Mouse (Mus musculus) erythroblast, embryonic 14.5 days (primary cell): ENCODE measurements around the gene Pum1. TPM values are rescaled to one million over a fixed set of nuclear protein-coding genes. Genes with fewer than 3 reads are reported as not detected.
A peak's percentile ranks its signal among the peaks of the same experiment; 100 is the strongest.

Experiments used
- H3K27me3 ChIP-seq: 2 replicates; pipeline ENCODE4 v1.6.1; 2012; ENCODE audit warnings: inconsistent platforms; ENCODE audit not compliant: control insufficient read depth
- H3K36me3 ChIP-seq: 2 replicates; pipeline ENCODE4 v1.6.1; 2012; ENCODE audit warnings: mild to moderate bottlenecking, inconsistent platforms; ENCODE audit not compliant: control insufficient read depth
- H3K4me1 ChIP-seq: 2 replicates; pipeline ENCODE4 v1.6.1; 2012; ENCODE audit warnings: inconsistent platforms; ENCODE audit not compliant: control insufficient read depth
- H3K4me3 ChIP-seq: replicated peaks from 2 replicates; pipeline ENCODE3; 2012; ENCODE audit warnings: moderate library complexity, mild to moderate bottlenecking, inconsistent platforms
- H3K9me3 ChIP-seq: 2 replicates; pipeline ENCODE4 v1.6.1; 2012; ENCODE audit warnings: low read length, inconsistent platforms, mixed read lengths; ENCODE audit not compliant: control insufficient read depth
- GATA1 ChIP-seq: IDR thresholded peaks from 2 replicates; pipeline ENCODE4 v1.6.1; 2012; ENCODE audit warnings: low read length, inconsistent platforms, mixed read lengths
- TAL1 ChIP-seq: IDR thresholded peaks from 3 replicates; pipeline ENCODE4 v1.6.1; 2012; ENCODE audit warnings: low read length, inconsistent platforms, mixed read lengths
- polyA plus RNA-seq: library from polyadenylated mRNA; stranded (reverse); fragments of >175 nt; gene quantifications from 2 replicates; pipeline ENCODE4 v1.2.3, GENCODE M21; 2012

The Pum1 gene
- polyA plus RNA-seq, 1 experiment, result 3.1 TPM

DNA sequence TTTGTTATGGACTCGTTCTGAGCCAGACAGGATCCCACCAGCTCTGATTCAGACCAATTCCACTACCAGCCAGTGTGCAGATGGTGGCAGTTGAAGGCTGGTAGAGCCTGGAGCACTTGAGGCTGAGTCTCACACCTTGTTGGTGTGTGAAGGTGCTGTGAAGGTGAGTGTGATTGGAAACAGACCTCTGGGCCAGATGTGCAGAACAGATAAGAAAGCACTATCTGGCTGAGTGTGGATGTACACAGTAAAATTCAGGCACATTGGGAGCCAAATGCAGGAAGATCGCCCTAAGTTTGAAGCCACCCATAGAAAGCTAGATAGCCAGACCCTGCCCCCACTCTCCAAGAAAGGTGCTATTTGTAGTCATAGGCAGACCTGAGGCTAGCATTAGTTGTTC, 103.3 kb downstream of the Pum1 start:
- Histone ChIP-seq H3K27me3 (no peaks in the 10 kb centered on the region), H3K9me3 (no peaks in the 10 kb centered on the region), H3K4me1 (peaks cover 12% of the 10 kb centered on the region), H3K36me3 (peaks cover 98% of the 10 kb centered on the region), H3K4me3 (no peak overlapping the region)
- TF ChIP-seq GATA1 (peak; percentile 75), TAL1 (no peak)

GRCm38 (mm10) chr4:130766926-130767325, 103.8 kb downstream of the Pum1 start:
- Histone ChIP-seq H3K4me1 (peaks cover 12% of the 10 kb centered on the region), H3K27me3 (no peaks in the 10 kb centered on the region), H3K9me3 (no peaks in the 10 kb centered on the region), H3K36me3 (peaks cover 98% of the 10 kb centered on the region), H3K4me3 (no peak overlapping the region)
- TF ChIP-seq TAL1, result no peak
- no peak for TF ChIP-seq GATA1

- Histone ChIP-seq H3K4me3 (no peak overlapping the region), H3K9me3 (no peaks in the 10 kb centered on the region), H3K36me3 (peaks cover 99% of the 10 kb centered on the region), H3K27me3 (no peaks in the 10 kb centered on the region), H3K4me1 (no peaks in the 10 kb centered on the region)
- no peak for TF ChIP-seq GATA1
- no peak for TF ChIP-seq TAL1
Observed at GRCm38 (mm10) chr4:130773899-130774298, 110.8 kb downstream of the Pum1 start.

DNA sequence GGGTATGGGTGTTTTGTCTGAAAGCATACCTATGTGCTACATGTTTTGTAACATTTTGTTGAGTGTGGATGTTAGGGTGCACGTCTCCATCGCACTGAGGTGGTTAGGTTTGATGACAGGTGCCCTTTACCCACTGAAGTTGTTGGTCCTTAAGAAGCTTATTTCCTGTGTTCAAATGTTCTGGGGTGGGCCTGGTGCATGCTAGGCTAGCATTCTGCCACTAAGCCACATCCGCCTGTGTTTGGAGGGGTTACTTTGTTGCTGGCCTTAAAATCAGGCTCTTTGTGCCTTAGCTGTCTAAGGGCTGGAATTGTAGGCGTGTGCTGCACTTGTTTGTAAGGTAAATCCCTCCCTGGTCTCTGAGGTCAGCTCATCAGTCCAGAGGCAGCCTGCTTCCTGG, 111.7 kb downstream of the Pum1 start:
- no peaks in the 10 kb centered on the region for H3K27me3 ChIP-seq
- H3K9me3 ChIP-seq, result no peaks in the 10 kb centered on the region
- no peak for TF ChIP-seq GATA1
- TF ChIP-seq TAL1, result no peak
- H3K4me1 ChIP-seq, result no peaks in the 10 kb centered on the region
- peaks cover 99% of the 10 kb centered on the region for H3K36me3 ChIP-seq
- no peak overlapping the region for H3K4me3 ChIP-seq

DNA sequence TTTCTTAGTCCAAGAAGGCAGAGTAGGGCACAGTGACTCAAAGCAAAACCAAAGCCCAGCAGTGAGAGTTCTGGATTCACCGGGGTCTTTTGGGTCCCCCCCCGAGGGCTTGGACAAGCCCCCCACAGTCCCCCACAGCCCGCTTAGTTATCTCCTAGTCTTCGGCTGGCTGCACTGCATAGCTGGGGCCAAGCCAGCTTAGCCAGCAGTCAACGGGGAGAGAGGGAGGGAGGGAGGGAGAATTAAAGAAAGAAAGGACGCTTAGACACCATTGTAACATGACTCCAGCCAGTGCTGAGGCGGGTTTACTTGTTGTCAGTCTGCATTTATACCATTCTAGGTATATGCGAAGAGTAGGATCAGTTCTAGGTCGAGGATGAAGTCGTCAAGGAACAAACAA, 114.5 kb downstream of the Pum1 start:
- Histone ChIP-seq H3K9me3 (no peaks in the 10 kb centered on the region), H3K27me3 (no peaks in the 10 kb centered on the region), H3K4me1 (no peaks in the 10 kb centered on the region), H3K36me3 (peaks cover 98% of the 10 kb centered on the region), H3K4me3 (no peak overlapping the region)
- TF ChIP-seq GATA1, result no peak
- TF ChIP-seq TAL1, result no peak

- Histone ChIP-seq H3K4me3 (no peak overlapping the region), H3K9me3 (no peaks in the 10 kb centered on the region), H3K4me1 (no peaks in the 10 kb centered on the region), H3K36me3 (peaks cover 94% of the 10 kb centered on the region), H3K27me3 (no peaks in the 10 kb centered on the region)
- TF ChIP-seq GATA1 (no peak), TAL1 (no peak)
Observed at GRCm38 (mm10) chr4:130779037-130779436, 115.9 kb downstream of the Pum1 start.

- H3K9me3 ChIP-seq, result no peaks in the 10 kb centered on the region
- H3K27me3 ChIP-seq, result no peaks in the 10 kb centered on the region
- H3K36me3 ChIP-seq, result peaks cover 62% of the 10 kb centered on the region
- no peaks in the 10 kb centered on the region for H3K4me1 ChIP-seq
- no peak for TF ChIP-seq TAL1
- TF ChIP-seq GATA1, result no peak
- H3K4me3 ChIP-seq, result no peak overlapping the region
Observed at GRCm38 (mm10) chr4:130782492-130782891, 119.4 kb downstream of the Pum1 start.

- H3K4me1 ChIP-seq, result no peaks in the 10 kb centered on the region
- no peak overlapping the region for H3K4me3 ChIP-seq
- TF ChIP-seq GATA1, result no peak
- TF ChIP-seq TAL1, result no peak
- H3K9me3 ChIP-seq, result no peaks in the 10 kb centered on the region
- H3K27me3 ChIP-seq, result no peaks in the 10 kb centered on the region
- H3K36me3 ChIP-seq, result peaks cover 39% of the 10 kb centered on the region
Observed at GRCm38 (mm10) chr4:130784755-130785154, 121.6 kb downstream of the Pum1 start.

GRCm38 (mm10) chr4:130787530-130787929, 124.4 kb downstream of the Pum1 start:
- H3K27me3 ChIP-seq, result peaks cover 25% of the 10 kb centered on the region
- TF ChIP-seq TAL1, result no peak
- no peak for TF ChIP-seq GATA1

DNA sequence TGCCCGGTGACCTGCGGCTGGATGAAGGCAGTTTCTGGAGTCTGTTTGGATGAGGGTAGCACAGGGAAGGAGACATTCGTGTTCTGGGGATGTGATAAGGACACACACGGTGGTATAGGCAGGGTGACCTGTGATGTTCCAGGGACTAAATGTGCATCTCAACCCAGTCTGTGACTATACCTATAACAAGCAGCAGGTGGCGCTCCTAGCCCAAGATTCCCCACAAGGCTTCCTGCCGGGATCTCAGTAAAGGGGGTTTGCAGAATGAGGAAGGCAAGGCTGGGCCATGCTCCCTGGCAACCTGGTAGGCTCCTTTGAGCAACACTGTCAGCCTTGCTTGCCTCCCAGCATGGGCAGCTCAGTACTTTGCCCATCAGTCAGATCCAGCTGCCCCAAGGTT, 127.1 kb downstream of the Pum1 start:
- no peaks in the 10 kb centered on the region for H3K36me3 ChIP-seq
- peaks cover 5% of the 10 kb centered on the region for H3K4me1 ChIP-seq
- peaks cover 50% of the 10 kb centered on the region for H3K27me3 ChIP-seq
- TF ChIP-seq TAL1 (no peak), GATA1 (no peak)
- H3K4me3 ChIP-seq, result no peak overlapping the region
- H3K9me3 ChIP-seq, result no peaks in the 10 kb centered on the region; the same call in 1 of the 2 replicates

More at GRCm38 (mm10) chr4:130787530-130787929, 124.4 kb downstream of the Pum1 start:
- Histone ChIP-seq H3K4me1 (peaks cover under 1% of the 10 kb centered on the region; the same call in 1 of the 2 replicates), H3K4me3 (no peak overlapping the region), H3K9me3 (no peaks in the 10 kb centered on the region; the same call in 1 of the 2 replicates), H3K36me3 (peaks cover 12% of the 10 kb centered on the region)
